Mouse (Mus musculus) erythroblast, embryonic 14.5 days (primary cell): ENCODE measurements at regions not wholly inside any gene's neighbourhood (a gene's known extent, or its start where the extent isn't known, plus 50 kb on each side); places are given as distances from the start of the nearest gene placed in this dataset.

ENCODE experiments used
- H3K27me3 ChIP-seq: 2 replicates; pipeline ENCODE4 v1.6.1; 2012; ENCODE audit warnings: inconsistent platforms; ENCODE audit not compliant: control insufficient read depth
- H3K36me3 ChIP-seq: 2 replicates; pipeline ENCODE4 v1.6.1; 2012; ENCODE audit warnings: mild to moderate bottlenecking, inconsistent platforms; ENCODE audit not compliant: control insufficient read depth
- H3K4me1 ChIP-seq: 2 replicates; pipeline ENCODE4 v1.6.1; 2012; ENCODE audit warnings: inconsistent platforms; ENCODE audit not compliant: control insufficient read depth
- H3K4me3 ChIP-seq: replicated peaks from 2 replicates; pipeline ENCODE3; 2012; ENCODE audit warnings: moderate library complexity, mild to moderate bottlenecking, inconsistent platforms
- H3K9me3 ChIP-seq: 2 replicates; pipeline ENCODE4 v1.6.1; 2012; ENCODE audit warnings: low read length, inconsistent platforms, mixed read lengths; ENCODE audit not compliant: control insufficient read depth
- GATA1 ChIP-seq: IDR thresholded peaks from 2 replicates; pipeline ENCODE4 v1.6.1; 2012; ENCODE audit warnings: low read length, inconsistent platforms, mixed read lengths
- TAL1 ChIP-seq: IDR thresholded peaks from 3 replicates; pipeline ENCODE4 v1.6.1; 2012; ENCODE audit warnings: low read length, inconsistent platforms, mixed read lengths

- no peaks in the 10 kb centered on the region for H3K9me3 ChIP-seq
- no peaks in the 10 kb centered on the region for H3K36me3 ChIP-seq
- no peaks in the 10 kb centered on the region for H3K4me1 ChIP-seq
- no peaks in the 10 kb centered on the region for H3K27me3 ChIP-seq
- no peak for TF ChIP-seq GATA1
- TF ChIP-seq TAL1: no peak
- no peak overlapping the region for H3K4me3 ChIP-seq
Measured at GRCm38 (mm10) chr6:100423636-100424035, 136.4 kb upstream of the Rybp start.

- TF ChIP-seq TAL1 (no peak), GATA1 (no peak)
- no peaks in the 10 kb centered on the region for H3K4me1 ChIP-seq
- no peak overlapping the region for H3K4me3 ChIP-seq
- no peaks in the 10 kb centered on the region for H3K27me3 ChIP-seq
- H3K9me3 ChIP-seq: no peaks in the 10 kb centered on the region
- H3K36me3 ChIP-seq: no peaks in the 10 kb centered on the region
Measured at GRCm38 (mm10) chr6:100422603-100423002, 135.3 kb upstream of the Rybp start.

DNA sequence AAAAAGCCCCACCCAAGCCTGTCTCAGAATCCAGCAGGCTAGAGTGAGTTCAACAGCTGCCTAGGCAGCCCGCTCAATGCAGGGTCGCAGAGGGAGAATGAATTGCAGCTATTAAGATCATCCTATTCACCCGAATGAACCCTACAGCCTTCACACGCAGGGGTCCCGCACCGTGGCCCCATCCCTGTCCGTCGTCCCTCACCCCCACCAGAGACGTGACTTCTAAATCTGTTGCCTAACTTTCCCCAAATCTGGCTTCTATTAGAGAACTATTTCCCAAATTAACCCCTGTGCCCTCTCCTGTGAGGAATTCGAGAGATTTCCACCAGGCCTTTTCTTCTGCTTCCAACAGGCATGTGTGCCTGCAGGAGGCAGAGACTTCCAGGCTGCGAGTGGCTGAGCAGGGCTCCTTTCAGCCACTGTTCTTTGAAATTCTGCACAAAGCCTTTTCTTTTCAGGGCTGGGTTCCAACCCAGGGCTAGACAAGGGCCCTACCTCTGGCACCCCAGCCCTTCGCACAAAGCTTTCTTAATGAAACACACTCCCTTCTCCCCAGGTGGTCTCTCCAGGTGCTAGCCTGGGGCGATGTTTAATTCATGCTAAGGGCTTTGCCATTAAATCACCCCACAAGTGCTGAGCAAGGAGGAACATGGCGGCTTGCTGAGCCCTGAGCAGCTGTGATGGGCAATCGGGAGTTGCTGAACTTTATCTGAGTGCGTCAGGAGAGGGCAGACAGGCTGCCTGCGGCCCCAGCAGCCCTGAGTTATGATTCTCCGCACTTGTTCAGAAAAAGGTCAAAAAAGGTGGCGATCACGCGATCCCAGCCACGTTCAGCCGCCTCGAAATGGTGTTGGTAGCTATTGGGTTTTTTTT is 134.7 kb upstream of the Rybp start:
- Histone ChIP-seq H3K4me1 (no peaks in the 10 kb centered on the region), H3K4me3 (no peak overlapping the region), H3K27me3 (no peaks in the 10 kb centered on the region), H3K9me3 (no peaks in the 10 kb centered on the region), H3K36me3 (no peaks in the 10 kb centered on the region)
- TF ChIP-seq TAL1: no peak
- no peak for TF ChIP-seq GATA1

- H3K4me1 ChIP-seq: no peaks in the 10 kb centered on the region
- no peaks in the 10 kb centered on the region for H3K36me3 ChIP-seq
- H3K27me3 ChIP-seq: no peaks in the 10 kb centered on the region
- H3K4me3 ChIP-seq: no peak overlapping the region
- no peak for TF ChIP-seq TAL1
- no peak for TF ChIP-seq GATA1
- H3K9me3 ChIP-seq: no peaks in the 10 kb centered on the region
Measured at GRCm38 (mm10) chr6:100420602-100421001, 133.3 kb upstream of the Rybp start.

- Histone ChIP-seq H3K27me3 (no peaks in the 10 kb centered on the region), H3K4me1 (no peaks in the 10 kb centered on the region), H3K36me3 (no peaks in the 10 kb centered on the region), H3K4me3 (no peak overlapping the region), H3K9me3 (no peaks in the 10 kb centered on the region)
- TF ChIP-seq TAL1 (no peak), GATA1 (no peak)
Measured at GRCm38 (mm10) chr6:100419782-100420540, 132.7 kb upstream of the Rybp start.

DNA sequence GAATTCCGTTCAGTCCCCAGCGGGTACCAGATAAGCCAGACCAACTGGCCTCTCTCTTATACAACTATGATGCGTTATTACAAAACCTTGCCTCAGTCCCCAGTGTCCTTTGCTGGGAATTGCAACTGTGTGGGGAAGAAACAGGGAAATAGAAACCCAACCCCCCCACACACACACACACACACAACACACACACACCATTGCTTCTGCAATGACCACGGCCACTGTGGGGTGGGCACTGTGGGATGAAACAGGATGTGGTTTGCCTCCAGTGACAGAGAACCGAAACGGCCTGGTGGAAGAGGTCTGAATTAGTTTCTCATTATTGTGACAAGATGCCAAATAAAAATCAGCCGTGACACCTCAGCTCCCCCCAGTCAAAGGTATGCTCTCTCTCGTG is 128.8 kb upstream of the Rybp start:
- no peaks in the 10 kb centered on the region for H3K36me3 ChIP-seq
- no peak overlapping the region for H3K4me3 ChIP-seq
- TF ChIP-seq GATA1 (no peak), TAL1 (no peak)
- no peaks in the 10 kb centered on the region for H3K27me3 ChIP-seq
- no peaks in the 10 kb centered on the region for H3K4me1 ChIP-seq
- H3K9me3 ChIP-seq: no peaks in the 10 kb centered on the region

GRCm38 (mm10) chr6:100415514-100415913 is 128.2 kb upstream of the Rybp start:
- H3K4me1 ChIP-seq: no peaks in the 10 kb centered on the region
- TF ChIP-seq GATA1: no peak
- no peak for TF ChIP-seq TAL1

GRCm38 (mm10) chr6:100414836-100415235 is 127.6 kb upstream of the Rybp start:
- Histone ChIP-seq H3K4me3 (no peak overlapping the region), H3K9me3 (no peaks in the 10 kb centered on the region), H3K36me3 (no peaks in the 10 kb centered on the region), H3K4me1 (no peaks in the 10 kb centered on the region), H3K27me3 (no peaks in the 10 kb centered on the region)
- TF ChIP-seq GATA1 (no peak), TAL1 (no peak)

More at GRCm38 (mm10) chr6:100415514-100415913, 128.2 kb upstream of the Rybp start:
- H3K36me3 ChIP-seq: no peaks in the 10 kb centered on the region
- H3K27me3 ChIP-seq: no peaks in the 10 kb centered on the region
- H3K4me3 ChIP-seq: no peak overlapping the region
- no peaks in the 10 kb centered on the region for H3K9me3 ChIP-seq

- Histone ChIP-seq H3K9me3 (no peaks in the 10 kb centered on the region), H3K36me3 (no peaks in the 10 kb centered on the region), H3K4me3 (no peak overlapping the region), H3K4me1 (no peaks in the 10 kb centered on the region), H3K27me3 (no peaks in the 10 kb centered on the region)
- TF ChIP-seq TAL1 (no peak), GATA1 (no peak)
Measured at GRCm38 (mm10) chr6:100412486-100412885, 125.2 kb upstream of the Rybp start.
